Mouse (Mus musculus) MEL (cell line): ENCODE data around the gene Slc13a3. TPM values are rescaled to one million over a fixed set of nuclear protein-coding genes. Genes with fewer than 3 reads are reported as not detected.

Experiments
- DNase-seq: peaks from one replicate; pipeline ENCODE4 v3.0.0; 2011; ENCODE audit warnings: low read depth, low spot score
- H3K27ac ChIP-seq: 2 replicates; pipeline ENCODE4 v1.5.1; 2012; ENCODE audit warnings: low read depth, mild to moderate bottlenecking, control low read depth, low read length, moderate library complexity; ENCODE audit not compliant: control insufficient read depth
- H3K27me3 ChIP-seq, 2 experiments: fragments of 150-350 bp in 1 of 2; sonication (generic) in 1 of 2; 2 replicates each; pipeline ENCODE4 v1.6.1; 2012; ENCODE audit warnings: low read length in 2 of 2, mild to moderate bottlenecking in 2 of 2, improper control_type of control experiment in 1 of 2, moderate library complexity in 1 of 2; ENCODE audit not compliant: insufficient read depth in 2 of 2, control insufficient read depth in 1 of 2
- H3K36me3 ChIP-seq, 2 experiments: 2 replicates each; pipeline ENCODE4 v1.6.1; 2012 to 2014; ENCODE audit warnings: low read length in 2 of 2, improper control_type of control experiment in 1 of 2, inconsistent platforms in 1 of 2, mild to moderate bottlenecking in 1 of 2; ENCODE audit not compliant: insufficient read depth in 2 of 2, control insufficient read depth in 1 of 2
- H3K4me1 ChIP-seq, 2 experiments: fragments of 150-350 bp in 1 of 2; sonication (generic) in 1 of 2; 2 replicates each; pipeline ENCODE4 v1.6.1; 2012; ENCODE audit warnings: low read length in 2 of 2, improper control_type of control experiment in 1 of 2, mild to moderate bottlenecking in 1 of 2; ENCODE audit not compliant: insufficient read depth in 2 of 2, control insufficient read depth in 1 of 2
- H3K4me3 ChIP-seq, 2 experiments: fragments of 150-350 bp in 1 of 2; sonication (generic) in 1 of 2; 2 replicates each; pipeline ENCODE4 v1.5.1; 2012; ENCODE audit warnings: low read depth in 2 of 2, low read length in 2 of 2, mild to moderate bottlenecking in 2 of 2, moderate library complexity in 2 of 2, control low read depth in 1 of 2, improper control_type of control experiment in 1 of 2; ENCODE audit not compliant: control insufficient read depth in 1 of 2, insufficient read depth in 1 of 2
- H3K79me2 ChIP-seq: 2 replicates; pipeline ENCODE4 v1.6.1; 2012; ENCODE audit warnings: mild to moderate bottlenecking, low read length, moderate library complexity; ENCODE audit not compliant: control insufficient read depth, poor library complexity, insufficient read depth
- H3K9ac ChIP-seq: 2 replicates; pipeline ENCODE4 v1.6.1; 2012; ENCODE audit warnings: low read depth, mild to moderate bottlenecking, control low read depth, low read length, moderate library complexity; ENCODE audit not compliant: control insufficient read depth, poor library complexity, severe bottlenecking
- H3K9me3 ChIP-seq: fragments of 150-350 bp; sonication (generic); replicated peaks from 2 replicates; pipeline ENCODE4 v1.6.1; 2012; ENCODE audit warnings: mild to moderate bottlenecking, low read length, improper control_type of control experiment, moderate library complexity; ENCODE audit not compliant: insufficient read depth
- CHD1 ChIP-seq: IDR thresholded peaks from 2 replicates; pipeline ENCODE4 v1.6.1; 2012; ENCODE audit warnings: low read depth, mild to moderate bottlenecking, inconsistent platforms, low read length, improper control_type of control experiment
- E2F4 ChIP-seq: IDR thresholded peaks from 2 replicates; pipeline ENCODE4 v1.6.1; 2011; ENCODE audit warnings: low read depth, low read length, improper control_type of control experiment, borderline replicate concordance
- ELF1 ChIP-seq: IDR thresholded peaks from 2 replicates; pipeline ENCODE4 v1.6.1; 2014; ENCODE audit warnings: low read depth, mild to moderate bottlenecking, inconsistent platforms, low read length, improper control_type of control experiment, moderate library complexity
- EP300 ChIP-seq, 2 experiments: IDR thresholded peaks; 2 replicates each; pipeline ENCODE4 v1.6.1; 2011; ENCODE audit warnings: improper control_type of control experiment in 2 of 2, low read length in 2 of 2, low read depth in 1 of 2, mild to moderate bottlenecking in 1 of 2
- ETS1 ChIP-seq: IDR thresholded peaks from 2 replicates; pipeline ENCODE4 v1.6.1; 2012; ENCODE audit warnings: low read depth, mild to moderate bottlenecking, inconsistent platforms, low read length, improper control_type of control experiment, moderate library complexity
- GABPA ChIP-seq: IDR thresholded peaks from 2 replicates; pipeline ENCODE4 v1.6.1; 2012; ENCODE audit warnings: low read depth, mild to moderate bottlenecking, inconsistent platforms, low read length, improper control_type of control experiment, moderate library complexity
- GATA1 ChIP-seq: IDR thresholded peaks from 2 replicates; pipeline ENCODE4 v1.6.1; 2011; ENCODE audit warnings: low read depth, low read length, improper control_type of control experiment
- HCFC1 ChIP-seq: IDR thresholded peaks from 2 replicates; pipeline ENCODE4 v1.6.1; 2012; ENCODE audit warnings: low read depth, mild to moderate bottlenecking, inconsistent platforms, low read length, improper control_type of control experiment, moderate library complexity
- JUND ChIP-seq: IDR thresholded peaks from 2 replicates; pipeline ENCODE4 v1.6.1; 2011; ENCODE audit warnings: low read depth, mild to moderate bottlenecking, improper control_type of control experiment, low read length
- MXI1 ChIP-seq: IDR thresholded peaks from 2 replicates; pipeline ENCODE4 v1.6.1; 2011; ENCODE audit warnings: mild to moderate bottlenecking, low read depth, low read length, improper control_type of control experiment
- MYB ChIP-seq: IDR thresholded peaks from 2 replicates; pipeline ENCODE4 v1.6.1; 2011; ENCODE audit warnings: mild to moderate bottlenecking, low read depth, low read length, improper control_type of control experiment
- MYC ChIP-seq: IDR thresholded peaks from 2 replicates; pipeline ENCODE4 v1.6.1; 2011; ENCODE audit warnings: low read depth, mild to moderate bottlenecking, low read length, improper control_type of control experiment, moderate library complexity
- NRF1 ChIP-seq: IDR thresholded peaks from 2 replicates; pipeline ENCODE4 v1.6.1; 2014; ENCODE audit warnings: low read depth, mild to moderate bottlenecking, inconsistent platforms, low read length, improper control_type of control experiment, moderate library complexity; ENCODE audit not compliant: poor library complexity, insufficient read depth, severe bottlenecking
- POLR2AphosphoS5 ChIP-seq: IDR thresholded peaks from 2 replicates; pipeline ENCODE4 v1.6.1; 2012; ENCODE audit warnings: low read depth, borderline replicate concordance, mild to moderate bottlenecking, inconsistent platforms, low read length, moderate library complexity, mixed read lengths
- RAD21 ChIP-seq: IDR thresholded peaks from 2 replicates; pipeline ENCODE4 v1.6.1; 2011; ENCODE audit warnings: mild to moderate bottlenecking, low read depth, low read length, improper control_type of control experiment
- RCOR1 ChIP-seq: IDR thresholded peaks from 2 replicates; pipeline ENCODE4 v1.6.1; 2012; ENCODE audit warnings: low read depth, mild to moderate bottlenecking, inconsistent platforms, low read length, improper control_type of control experiment
- SIN3A ChIP-seq: IDR thresholded peaks from 2 replicates; pipeline ENCODE4 v1.6.1; 2012; ENCODE audit warnings: low read length, improper control_type of control experiment, inconsistent platforms
- SMC3 ChIP-seq: IDR thresholded peaks from 2 replicates; pipeline ENCODE4 v1.6.1; 2011; ENCODE audit warnings: low read depth, low read length, improper control_type of control experiment
- TAL1 ChIP-seq: IDR thresholded peaks from 2 replicates; pipeline ENCODE4 v1.6.1; 2012; ENCODE audit warnings: mild to moderate bottlenecking, inconsistent platforms, low read length, moderate library complexity, mixed read lengths
- TBP ChIP-seq: IDR thresholded peaks from 2 replicates; pipeline ENCODE4 v1.8.0; 2011; ENCODE audit warnings: low read depth, low read length, improper control_type of control experiment
- TCF12 ChIP-seq: IDR thresholded peaks from 2 replicates; pipeline ENCODE4 v1.6.1; 2014; ENCODE audit warnings: low read depth, mild to moderate bottlenecking, inconsistent platforms, low read length, improper control_type of control experiment, moderate library complexity
- USF2 ChIP-seq, 2 experiments: IDR thresholded peaks; 2 replicates each; pipeline ENCODE4 v1.6.1; 2011 to 2012; ENCODE audit warnings: improper control_type of control experiment in 2 of 2, low read length in 2 of 2, borderline replicate concordance in 1 of 2, inconsistent platforms in 1 of 2, low read depth in 1 of 2, mild to moderate bottlenecking in 1 of 2; ENCODE audit not compliant: insufficient read depth in 1 of 2
- polyA plus RNA-seq, 2 experiments: library from polyadenylated mRNA; stranded (reverse) in 1 of 2; unstranded in 1 of 2; fragments of >175 nt in 1 of 2; fragments of >200 nt in 1 of 2; gene quantifications; 2 replicates each; pipeline versions ENCODE4 v1.2.1 to v1.2.4; 2012; ENCODE audit warnings: low replicate concordance in 2 of 2, low read depth in 1 of 2; ENCODE audit not compliant: insufficient read length in 2 of 2, insufficient read depth in 1 of 2, missing spikeins in 1 of 2
- total RNA-seq: library from RNA; depleted of rRNA; stranded (reverse); fragments of 300-350 nt; gene quantifications from 2 replicates; pipeline ENCODE4 v1.2.3, GENCODE M21; 2012

Gene Slc13a3
- total and polyA plus RNA-seq, 3 experiments, result not detected

GRCm38 (mm10) chr2:165371066-165371465, 102.0 kb downstream of the Slc13a3 start:
- peaks cover 0 to 16% of the 10 kb centered on the region in 2 experiments; a peak in 2 of 4 replicates for H3K36me3 ChIP-seq
- no peak overlapping the region for H3K4me3 ChIP-seq
- H3K9me3 ChIP-seq, result no peaks in the 10 kb centered on the region
- H3K4me1 ChIP-seq, result peaks cover 6 to 27% of the 10 kb centered on the region in 2 experiments
- no peak overlapping the region for H3K9ac ChIP-seq
- no peaks in the 10 kb centered on the region for H3K27me3 ChIP-seq
- no peak overlapping the region for H3K27ac ChIP-seq
- H3K79me2 ChIP-seq, result no peaks in the 10 kb centered on the region
- peak; percentile 41 for DNase-seq
- TF ChIP-seq GABPA (no peak), ELF1 (0 out of 2 replicates have a peak, but pooled peaks have one; percentile 9)

GRCm38 (mm10) chr2:165370348-165370747, 102.7 kb downstream of the Slc13a3 start:
- Histone ChIP-seq H3K4me1 (peaks cover 2 to 23% of the 10 kb centered on the region in 2 experiments), H3K27ac (peak overlapping the region; percentile 45; the same call in 1 of the 2 replicates), H3K79me2 (no peaks in the 10 kb centered on the region), H3K36me3 (peaks cover 0 to 11% of the 10 kb centered on the region in 2 experiments; a peak in 2 of 4 replicates), H3K9me3 (no peaks in the 10 kb centered on the region), H3K27me3 (no peaks in the 10 kb centered on the region), H3K9ac (no peak overlapping the region), H3K4me3 (no peak overlapping the region)
- peak; percentile 31; the same call in 1 of the 2 replicates for TF ChIP-seq TAL1
- TF ChIP-seq SIN3A, result peak; percentile 31; the same call in 1 of the 2 replicates
- peak; percentile 47; the same call in 1 of the 2 replicates for TF ChIP-seq ETS1
- no peak for TF ChIP-seq SMC3
- peak; percentile 72 for TF ChIP-seq TCF12
- no peak for TF ChIP-seq ELF1
- TF ChIP-seq TBP, result 0 out of 2 replicates have a peak, but pooled peaks have one; percentile 24
- no peak for TF ChIP-seq MXI1
- no peak for TF ChIP-seq E2F4
- 0 out of 2 replicates have a peak, but pooled peaks have one; percentile 38 for TF ChIP-seq MYB
- 0 out of 2 replicates have a peak, but pooled peaks have one; percentile 30 for TF ChIP-seq MYC
- peak; percentile 78 for TF ChIP-seq RCOR1
- TF ChIP-seq GATA1, result peak; percentile 84
- TF ChIP-seq CHD1, result no peak
- no peak for TF ChIP-seq HCFC1
- TF ChIP-seq POLR2AphosphoS5, result no peak
- no peak for TF ChIP-seq NRF1
- TF ChIP-seq EP300 (IDR thresholded peaks at IDR 0.05; ENCODE audit: low read depth in 1 of 2, low read length in 2 of 2), result peak; percentile 81 to 87
- TF ChIP-seq USF2 (IDR thresholded peaks at IDR 0.05; ENCODE audit: borderline replicate concordance in 1 of 2, insufficient read depth in 1 of 2, low read depth in 1 of 2, low read length in 2 of 2), result no peak
- no peak for TF ChIP-seq RAD21
- TF ChIP-seq JUND, result no peak
- no peak for TF ChIP-seq GABPA
- DNase-seq, result peak; percentile 79
